In genomic region chr2:4529254-4529729, GRCm38 (mm10) we compare ENCODE assay signal across 10 mouse cellular contexts.
DNase-seq lines count a peak whose midpoint lies in the region; ATAC-seq lines count a peak whose summit lies in the region.
"Had no signal": no experiment of that assay in that cellular context is flagged by ENCODE, and none has a peak within 500 bp of the region (broad histone marks: within the 10 kb centered on the region; RNA-seq: fewer than 3 reads in every experiment).

No protein-coding gene starts in this region.

- H3K36me3 ChIP-seq in hindbrain, embryonic 16.5 days (ENCODE audit: control insufficient read depth, insufficient read depth, low read length): no peaks in the 10 kb centered on the region
- H3K36me3 ChIP-seq in midbrain, embryonic 15.5 days (replicated peaks): peaks cover 21% of the 10 kb centered on the region; the same call in 1 of the 2 replicates
- H3K36me3 ChIP-seq in kidney, embryonic 14.5 days (ENCODE audit: control insufficient read depth, insufficient read depth, low read length): peaks cover 21% of the 10 kb centered on the region

- no peaks in the 10 kb centered on the region for H3K27me3 ChIP-seq in hindbrain, embryonic 16.5 days (replicated peaks; ENCODE audit: control insufficient read depth, insufficient read depth, low read length)
- no peaks in the 10 kb centered on the region for H3K27me3 ChIP-seq in midbrain, embryonic 15.5 days (replicated peaks)
- H3K27me3 ChIP-seq in kidney, embryonic 14.5 days (ENCODE audit: control insufficient read depth, insufficient read depth, low read length): no peaks in the 10 kb centered on the region
- H3K27me3 ChIP-seq: heart, embryonic 13.5 days had no signal

- H3K27ac ChIP-seq in hindbrain, embryonic 16.5 days (ENCODE audit: low read depth, low read length): no peak overlapping the region
- peak overlapping the region; percentile 13; the same call in 1 of the 2 replicates for H3K27ac ChIP-seq in midbrain, embryonic 15.5 days
- H3K27ac ChIP-seq in kidney, embryonic 14.5 days (ENCODE audit: low read depth, low read length): no peak overlapping the region
- H3K27ac ChIP-seq: heart, embryonic 13.5 days had no signal

- no peak overlapping the region for H3K4me2 ChIP-seq in hindbrain, embryonic 16.5 days (ENCODE audit: low read length)
- no peak overlapping the region for H3K4me2 ChIP-seq in midbrain, embryonic 15.5 days
- H3K4me2 ChIP-seq in kidney, embryonic 14.5 days (replicated peaks; ENCODE audit: low read depth, low read length): no peak overlapping the region
- H3K4me2 ChIP-seq: heart, embryonic 13.5 days had no signal

- H3K9me3 ChIP-seq in hindbrain, embryonic 16.5 days (ENCODE audit: control insufficient read depth, low read length): no peaks in the 10 kb centered on the region
- H3K9me3 ChIP-seq in midbrain, embryonic 15.5 days: no peaks in the 10 kb centered on the region
- H3K9me3 ChIP-seq in kidney, embryonic 14.5 days (ENCODE audit: control insufficient read depth, low read length): no peaks in the 10 kb centered on the region
- H3K9me3 ChIP-seq: heart, embryonic 13.5 days had no signal

- no peak overlapping the region for H3K4me3 ChIP-seq in hindbrain, embryonic 16.5 days (ENCODE audit: low read length)
- no peak overlapping the region for H3K4me3 ChIP-seq in midbrain, embryonic 15.5 days
- no peak overlapping the region for H3K4me3 ChIP-seq in kidney, embryonic 14.5 days (ENCODE audit: low read length)
- H3K4me3 ChIP-seq: heart, embryonic 13.5 days; megakaryocyte, embryonic 14.5 days had no signal

- WGBS in hindbrain, embryonic 16.5 days: 32% methylated on average over 9 of the region's 9 CpGs
- WGBS in midbrain, embryonic 15.5 days: 36% methylated on average over 9 of the region's 9 CpGs
- 87% methylated on average over 9 of the region's 9 CpGs for WGBS in kidney, embryonic 14.5 days

- no peak overlapping the region for H3K9ac ChIP-seq in hindbrain, embryonic 16.5 days (ENCODE audit: low read depth, low read length)
- H3K9ac ChIP-seq in midbrain, embryonic 15.5 days: no peak overlapping the region
- no peak overlapping the region for H3K9ac ChIP-seq in kidney, embryonic 14.5 days (ENCODE audit: low read depth, low read length)
- H3K9ac ChIP-seq: heart, embryonic 13.5 days had no signal

- no peak for DNase-seq in frontal cortex, postnatal 36 days (ENCODE audit: low spot score in 2 of 2)
- DNase-seq in embryo, embryonic 11 days: peak; percentile 34
- no peak for DNase-seq in B cell, adult 2 months

- peaks cover 6% of the 10 kb centered on the region; the same call in 1 of the 2 replicates for H3K4me1 ChIP-seq in hindbrain, embryonic 16.5 days (ENCODE audit: control insufficient read depth, insufficient read depth, low read depth, low read length)
- peaks cover 8% of the 10 kb centered on the region for H3K4me1 ChIP-seq in midbrain, embryonic 15.5 days
- H3K4me1 ChIP-seq in kidney, embryonic 14.5 days (ENCODE audit: control insufficient read depth, insufficient read depth, low read length): no peaks in the 10 kb centered on the region

- ATAC-seq in frontal cortex, adult (ENCODE audit: low TSS enrichment): peak; percentile 90
- peak; percentile 82 for ATAC-seq in hindbrain, embryonic 16.5 days
- peak; percentile 68 for ATAC-seq in midbrain, embryonic 15.5 days (replicated peaks)
- no peak for ATAC-seq in monocyte, adult 5-6 weeks (replicated peaks; ENCODE audit: insufficient number of reproducible peaks, low FRiP score, low TSS enrichment, poor library complexity, severe bottlenecking)
- no peak for ATAC-seq in kidney, embryonic 14.5 days (ENCODE audit: low FRiP score, low TSS enrichment)

Comparison
In these comparisons a context has a peak if more than half of its experiments do, and no peak if none do; other contexts are left out.
1. ATAC-seq: peak in frontal cortex, adult (single experiment), hindbrain, embryonic 16.5 days (single experiment) and midbrain, embryonic 15.5 days (single experiment); none in monocyte, adult 5-6 weeks (single experiment) and kidney, embryonic 14.5 days (single experiment).